Mouse (Mus musculus) liver, embryonic 12.5 days (tissue): ENCODE measurements around the gene Krt78. TPM values are rescaled to one million over a fixed set of nuclear protein-coding genes. Genes with fewer than 3 reads are reported as not detected.

Source experiments
- ATAC-seq: fragments of 200-750 bp; cut with Nextera tagmentation; 2 replicates; pipeline ENCODE4 v1.8.0; 2017; ENCODE audit warnings: moderate number of reproducible peaks, mild to moderate bottlenecking, moderate library complexity
- H3K27ac ChIP-seq: fragments of 300-500 bp; sonication (generic); 2 replicates; pipeline ENCODE4 v1.5.1; 2016; ENCODE audit warnings: mild to moderate bottlenecking
- H3K27me3 ChIP-seq: fragments of 300-500 bp; sonication (generic); replicated peaks from 2 replicates; pipeline ENCODE4 v1.6.1; 2016; ENCODE audit warnings: mild to moderate bottlenecking, moderate library complexity
- H3K36me3 ChIP-seq: fragments of 300-500 bp; sonication (generic); 2 replicates; pipeline ENCODE4 v1.6.1; 2016; ENCODE audit warnings: mild to moderate bottlenecking, moderate library complexity
- H3K4me1 ChIP-seq: fragments of 300-500 bp; sonication (generic); 2 replicates; pipeline ENCODE4 v1.6.1; 2016
- H3K4me2 ChIP-seq: fragments of 300-500 bp; sonication (generic); 2 replicates; pipeline ENCODE4 v1.6.1; 2016; ENCODE audit warnings: mild to moderate bottlenecking, moderate library complexity
- H3K4me3 ChIP-seq: fragments of 300-500 bp; sonication (generic); 2 replicates; pipeline ENCODE4 v1.5.1; 2016; ENCODE audit warnings: mild to moderate bottlenecking, moderate library complexity
- H3K9ac ChIP-seq: fragments of 300-500 bp; sonication (generic); 2 replicates; pipeline ENCODE4 v1.6.1; 2016; ENCODE audit warnings: mild to moderate bottlenecking, moderate library complexity
- H3K9me3 ChIP-seq: fragments of 300-500 bp; sonication (generic); replicated peaks from 2 replicates; pipeline ENCODE4 v1.6.1; 2016; ENCODE audit warnings: mild to moderate bottlenecking, moderate library complexity
- WGBS: fragments of 180-500 bp; shearing (Covaris S2); methylation state at CpG from one replicate; pipeline ENCODE4 v1.1.7; 2016; ENCODE audit not compliant: insufficient replicate concordance; 5-methylcytosine and 5-hydroxymethylcytosine counted together
- polyA plus RNA-seq: library from polyadenylated mRNA; unstranded; fragments of >200 nt; fragmentation: Nextera tagmentation; extraction: Ambion mirVana; gene quantifications from 2 replicates; pipeline ENCODE4 v1.2.1, GENCODE M21; 2016

The Krt78 gene
- polyA plus RNA-seq, 1 experiment from 2014 or later, result not detected

DNA sequence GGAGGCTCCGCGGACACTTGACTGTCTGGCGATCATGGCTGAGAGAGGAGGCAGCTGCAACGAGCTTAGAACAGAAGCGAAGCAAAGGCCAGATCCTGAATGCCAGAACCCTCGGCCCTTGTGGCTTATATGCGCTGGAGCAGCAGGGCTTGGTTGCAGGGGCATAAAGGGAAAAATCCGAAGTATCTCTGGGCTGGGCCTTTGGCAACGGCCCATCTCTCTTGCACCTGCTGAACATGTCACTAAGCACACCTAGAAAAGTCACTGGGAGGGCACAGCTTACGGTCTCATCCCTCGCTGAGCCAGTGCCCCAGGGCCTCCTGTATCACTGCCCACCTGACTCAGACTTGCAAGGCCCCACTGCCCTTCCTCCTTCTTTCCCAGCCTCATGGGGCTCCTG lies 29.5 kb downstream of the Krt78 start, which contains the start of gene Krt4:
Gene Krt4 (minus strand): TSS at position 101 of the 400 bp plus-strand sequence.
- no peak for ATAC-seq
- Histone ChIP-seq H3K4me2 (no peak within 1 kb of the TSS), H3K27me3 (peaks cover 24% of the 10 kb centered on the region), H3K36me3 (no peaks in the 10 kb centered on the region), H3K4me3 (no peak within 1 kb of the TSS), H3K9ac (no peak within 1 kb of the TSS), H3K27ac (no peak within 1 kb of the TSS), H3K4me1 (peaks cover 4% of the 10 kb centered on the region), H3K9me3 (no peaks in the 10 kb centered on the region)
- 66% methylated on average over 11 of the region's 11 CpGs for WGBS

DNA sequence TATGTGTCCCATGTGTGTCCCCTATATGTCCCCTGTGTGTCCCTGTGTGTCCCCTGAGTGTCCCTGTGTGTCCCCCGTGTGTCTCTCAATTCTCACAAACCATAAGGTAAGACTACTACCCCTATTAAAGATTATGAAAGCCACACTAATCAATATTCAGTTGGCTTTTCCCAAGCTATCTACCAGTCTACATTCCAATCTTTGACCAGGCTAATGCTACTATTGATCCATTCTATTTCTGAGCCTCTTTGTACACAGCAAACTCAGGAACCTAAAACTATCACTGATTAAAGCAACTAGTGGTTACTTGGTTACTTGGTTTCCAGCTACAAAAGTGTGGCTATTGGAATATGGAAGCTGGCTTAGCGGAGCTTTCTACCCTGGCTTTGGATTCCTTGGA lies 31.8 kb downstream of the Krt78 start:
- Histone ChIP-seq H3K9me3 (no peaks in the 10 kb centered on the region), H3K9ac (no peak overlapping the region), H3K36me3 (no peaks in the 10 kb centered on the region), H3K4me2 (no peak overlapping the region), H3K27ac (no peak overlapping the region), H3K4me1 (no peaks in the 10 kb centered on the region), H3K27me3 (0 out of 2 replicates have a peak, but pooled peaks cover under 1% of the 10 kb centered on the region), H3K4me3 (no peak overlapping the region)
- WGBS, result 63% methylated on average over 2 of the region's 2 CpGs
- ATAC-seq, result no peak

DNA sequence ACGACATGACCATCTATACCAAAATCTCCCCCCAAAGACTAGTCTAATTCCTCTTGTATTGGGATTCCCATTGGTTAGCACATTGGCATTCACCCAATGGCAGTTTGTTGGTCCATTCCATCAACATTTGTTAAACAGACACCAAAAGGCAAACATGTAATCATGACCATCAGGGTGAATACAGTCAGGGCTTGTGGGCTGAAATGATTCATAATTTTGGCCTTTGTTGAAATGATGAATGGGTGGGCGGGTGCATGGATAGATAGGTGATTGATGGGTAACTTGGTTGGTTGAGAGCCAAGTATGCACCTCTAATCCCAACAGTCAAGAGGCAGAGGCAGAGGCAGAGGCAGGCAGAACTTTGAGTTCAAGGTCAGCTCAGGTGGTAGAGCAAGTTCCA lies 38.0 kb downstream of the Krt78 start:
- no peak overlapping the region for H3K4me3 ChIP-seq
- no peaks in the 10 kb centered on the region for H3K36me3 ChIP-seq
- H3K9ac ChIP-seq, result no peak overlapping the region
- no peaks in the 10 kb centered on the region for H3K4me1 ChIP-seq
- H3K27ac ChIP-seq, result no peak overlapping the region
- no peak for ATAC-seq
- H3K27me3 ChIP-seq, result 0 out of 2 replicates have a peak, but pooled peaks cover 4% of the 10 kb centered on the region
- 42% methylated on average over 2 of the region's 2 CpGs for WGBS
- no peaks in the 10 kb centered on the region for H3K9me3 ChIP-seq
- H3K4me2 ChIP-seq, result no peak overlapping the region

DNA sequence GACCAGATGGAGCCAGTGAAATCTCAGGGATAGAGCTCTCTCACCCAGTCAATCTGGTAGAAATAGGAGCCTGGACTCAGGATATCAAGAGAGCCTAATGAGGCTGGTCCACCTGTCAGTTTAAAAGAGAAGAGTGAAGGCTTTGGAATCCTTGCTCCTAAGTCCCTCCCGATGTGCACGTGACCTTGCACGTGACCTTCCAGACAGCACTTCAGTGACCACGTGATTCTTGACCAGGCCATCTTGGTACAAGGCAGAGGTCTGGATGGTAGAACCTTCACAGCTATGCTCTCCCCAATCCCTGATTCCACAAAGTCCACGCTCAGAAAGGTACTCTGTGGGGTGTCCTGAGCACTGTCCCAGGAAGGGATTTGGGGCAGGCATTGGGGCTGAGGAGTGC lies 49.2 kb downstream of the Krt78 start:
- Histone ChIP-seq H3K27me3 (no peaks in the 10 kb centered on the region), H3K4me1 (no peaks in the 10 kb centered on the region), H3K9me3 (no peaks in the 10 kb centered on the region), H3K4me2 (no peak overlapping the region), H3K9ac (no peak overlapping the region), H3K27ac (no peak overlapping the region), H3K4me3 (no peak overlapping the region), H3K36me3 (no peaks in the 10 kb centered on the region)
- no peak for ATAC-seq
- WGBS, result 73% methylated on average over 5 of the region's 5 CpGs

DNA sequence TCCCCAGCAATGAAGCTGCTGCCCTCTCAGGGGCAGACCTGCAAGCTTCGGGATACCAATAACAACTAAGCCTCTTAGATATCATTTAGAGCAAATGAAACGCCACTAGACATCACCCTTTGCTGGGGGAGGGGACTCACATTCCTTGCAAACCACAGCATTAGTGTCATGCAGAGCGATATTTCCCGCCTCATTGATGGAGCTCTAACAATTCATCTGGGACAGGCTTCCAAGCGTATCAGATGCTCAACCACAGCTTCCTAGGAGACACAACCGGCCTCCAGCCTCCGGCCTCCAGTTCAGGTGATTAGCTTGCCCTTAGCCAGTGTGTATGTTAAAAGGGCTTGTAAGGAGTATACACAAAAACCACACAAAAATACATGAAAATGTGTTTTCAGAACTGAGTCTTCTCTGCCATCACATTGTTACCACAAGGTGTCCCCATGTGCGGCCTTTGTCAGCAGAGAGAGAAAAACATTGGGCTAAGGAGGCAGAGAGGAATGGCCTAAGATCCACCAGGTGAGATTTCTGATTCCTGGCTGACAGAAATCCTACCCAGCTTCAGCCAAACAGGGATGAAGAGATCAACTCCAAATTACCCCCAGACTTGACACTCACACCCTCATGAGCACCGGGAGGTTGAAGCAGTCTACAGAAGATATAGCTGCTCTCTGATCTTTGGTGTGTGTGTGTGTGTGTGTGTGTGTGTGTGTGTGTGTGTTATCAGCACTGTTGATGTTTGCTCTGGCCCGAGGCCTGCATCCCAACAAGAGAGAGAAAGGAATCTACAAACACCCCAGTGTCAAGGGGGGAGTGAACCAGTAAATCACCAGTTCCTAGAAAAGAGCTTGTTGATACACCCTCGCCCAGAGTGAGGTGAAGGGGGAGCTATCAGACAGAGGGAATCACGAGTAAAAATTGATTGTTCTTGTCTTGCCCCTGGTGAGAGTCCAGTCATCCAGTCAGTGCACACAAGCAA lies 51.6 kb downstream of the Krt78 start:
- Histone ChIP-seq H3K27ac (no peak overlapping the region), H3K36me3 (no peaks in the 10 kb centered on the region), H3K9ac (no peak overlapping the region), H3K27me3 (no peaks in the 10 kb centered on the region), H3K4me1 (no peaks in the 10 kb centered on the region), H3K4me3 (no peak overlapping the region), H3K4me2 (no peak overlapping the region), H3K9me3 (no peaks in the 10 kb centered on the region)
- WGBS, result 49% methylated on average over 12 of the region's 12 CpGs
- ATAC-seq, result no peak

Other genes starting within 250 kb of the Krt78 start
- gene Krt5, start 241.4 kb downstream of the Krt78 start, polyA plus RNA-seq, result 0.08 and 0.38 TPM in 2 replicates
- not detected in 2 replicates for gene Krt71, start 211.2 kb downstream of the Krt78 start, polyA plus RNA-seq
- not detected in 2 replicates for gene Krt72, start 167.8 kb downstream of the Krt78 start, polyA plus RNA-seq
- not detected in 2 replicates for gene Krt73, start 151.9 kb downstream of the Krt78 start, polyA plus RNA-seq
- gene Krt2, start 136.1 kb downstream of the Krt78 start, polyA plus RNA-seq, result not detected in 2 replicates
- gene Krt1, start 103.5 kb downstream of the Krt78 start, polyA plus RNA-seq, result 0.06 and 0.38 TPM in 2 replicates
- gene Krt77, start 84.6 kb downstream of the Krt78 start, polyA plus RNA-seq, result not detected in 2 replicates
- gene Krt76, start 61.4 kb downstream of the Krt78 start, polyA plus RNA-seq, result not detected in 2 replicates
- gene Krt4, start 29.6 kb downstream of the Krt78 start, polyA plus RNA-seq, result not detected in 2 replicates
- not detected in 2 replicates for gene Krt79, start 14.0 kb downstream of the Krt78 start, polyA plus RNA-seq
- 71.9 and 75.3 TPM in 2 replicates for gene Krt8, start 50.2 kb upstream of the Krt78 start, polyA plus RNA-seq
- 72.7 and 77.6 TPM in 2 replicates for gene Krt18, start 73.9 kb upstream of the Krt78 start, polyA plus RNA-seq
- 91.7 and 91.8 TPM in 2 replicates for gene Eif4b, start 119.5 kb upstream of the Krt78 start, polyA plus RNA-seq
- gene Tns2, start 146.1 kb upstream of the Krt78 start, polyA plus RNA-seq, result 6.4 and 9.2 TPM in 2 replicates
- 14.9 and 15.0 TPM in 2 replicates for gene Spryd3, start 181.9 kb upstream of the Krt78 start, polyA plus RNA-seq
- gene Igfbp6, start 190.1 kb upstream of the Krt78 start, polyA plus RNA-seq, result 0.72 and 1.1 TPM in 2 replicates
- 28.3 and 29.8 TPM in 2 replicates for gene Soat2, start 196.2 kb upstream of the Krt78 start, polyA plus RNA-seq
- gene Zfp740, start 249.0 kb upstream of the Krt78 start, polyA plus RNA-seq, result 31.2 and 32.0 TPM in 2 replicates